ENCODE assay signal across 27 mouse cellular contexts in genomic region chr2:79449371-79449770, GRCm38 (mm10). TPM values are rescaled to one million over a fixed set of nuclear protein-coding genes. Genes with fewer than 3 reads are reported as not detected.
DNase-seq lines count a peak whose midpoint lies in the region; ATAC-seq and TF ChIP-seq lines count a peak whose summit lies in the region.
"Had no signal": no experiment of that assay in that cellular context is flagged by ENCODE, and none has a peak within 500 bp of the region (broad histone marks: within the 10 kb centered on the region; RNA-seq: fewer than 3 reads in every experiment).

No protein-coding gene starts in this region.

- DNase-seq in embryonic facial prominence, embryonic 14.5 days (ENCODE audit: low spot score) = peak; percentile 23
- no peak for DNase-seq in embryonic facial prominence, embryonic 10.5 days (ENCODE audit: low spot score)
- DNase-seq in midbrain, postnatal 0 days (ENCODE audit: low spot score) = peak; percentile 82
- DNase-seq in cerebellum, postnatal 25 days = peak; percentile 69 to 75
- peak; percentile 88 for DNase-seq in retina, postnatal 1 day
- no peak for DNase-seq in B cell, adult 2 months
- DNase-seq: adrenal gland, postnatal 25 days; lung, adult 2 months; lung, postnatal 4 days; right cerebral cortex, adult 18-20 months had no signal

- H3K36me3 ChIP-seq in embryonic facial prominence, embryonic 14.5 days (ENCODE audit: control insufficient read depth, insufficient read depth, low read length) = no peaks in the 10 kb centered on the region
- no peaks in the 10 kb centered on the region for H3K36me3 ChIP-seq in embryonic facial prominence, embryonic 10.5 days (replicated peaks)
- H3K36me3 ChIP-seq in midbrain, postnatal 0 days (ENCODE audit: insufficient read depth, low read length) = no peaks in the 10 kb centered on the region
- H3K36me3 ChIP-seq in midbrain, embryonic 15.5 days (replicated peaks) = no peaks in the 10 kb centered on the region
- H3K36me3 ChIP-seq: embryonic facial prominence, embryonic 15.5 days; heart, embryonic 13.5 days; kidney, embryonic 15.5 days; limb, embryonic 12.5 days; liver, embryonic 12.5 days; midbrain, embryonic 10.5 days had no signal

- H3K4me2 ChIP-seq in embryonic facial prominence, embryonic 14.5 days (ENCODE audit: low read depth, low read length) = no peak overlapping the region
- no peak overlapping the region for H3K4me2 ChIP-seq in midbrain, postnatal 0 days (ENCODE audit: low read depth, low read length, poor library complexity, severe bottlenecking)
- no peak overlapping the region for H3K4me2 ChIP-seq in midbrain, embryonic 15.5 days
- H3K4me2 ChIP-seq: embryonic facial prominence, embryonic 15.5 days; heart, embryonic 13.5 days; kidney, embryonic 15.5 days; limb, embryonic 12.5 days; liver, embryonic 12.5 days had no signal

- no peak overlapping the region for H3K9ac ChIP-seq in embryonic facial prominence, embryonic 14.5 days (ENCODE audit: low read depth, low read length)
- no peak overlapping the region for H3K9ac ChIP-seq in midbrain, postnatal 0 days (replicated peaks; ENCODE audit: low read length, poor library complexity, severe bottlenecking)
- H3K9ac ChIP-seq in midbrain, embryonic 15.5 days = no peak overlapping the region
- H3K9ac ChIP-seq: embryonic facial prominence, embryonic 15.5 days; heart, embryonic 13.5 days; kidney, embryonic 15.5 days; limb, embryonic 12.5 days; liver, embryonic 12.5 days had no signal

- no peaks in the 10 kb centered on the region for H3K9me3 ChIP-seq in embryonic facial prominence, embryonic 14.5 days (ENCODE audit: control insufficient read depth, low read length)
- H3K9me3 ChIP-seq in embryonic facial prominence, embryonic 10.5 days = no peaks in the 10 kb centered on the region
- no peaks in the 10 kb centered on the region for H3K9me3 ChIP-seq in midbrain, postnatal 0 days (ENCODE audit: low read length)
- no peaks in the 10 kb centered on the region for H3K9me3 ChIP-seq in midbrain, embryonic 15.5 days
- H3K9me3 ChIP-seq: embryonic facial prominence, embryonic 15.5 days; heart, embryonic 13.5 days; kidney, embryonic 15.5 days; limb, embryonic 12.5 days; liver, embryonic 12.5 days; midbrain, embryonic 10.5 days had no signal

- no peaks in the 10 kb centered on the region for H3K4me1 ChIP-seq in embryonic facial prominence, embryonic 14.5 days (ENCODE audit: control insufficient read depth, insufficient read depth, low read length)
- peaks cover 7% of the 10 kb centered on the region for H3K4me1 ChIP-seq in embryonic facial prominence, embryonic 10.5 days
- H3K4me1 ChIP-seq in midbrain, postnatal 0 days (ENCODE audit: insufficient read depth, low read length) = no peaks in the 10 kb centered on the region
- H3K4me1 ChIP-seq in midbrain, embryonic 15.5 days = peaks cover 7% of the 10 kb centered on the region; the same call in 1 of the 2 replicates
- H3K4me1 ChIP-seq: liver, embryonic 12.5 days had no signal

- WGBS in embryonic facial prominence, embryonic 14.5 days = 60% methylated on average over 4 of the region's 4 CpGs
- 75% methylated on average over 4 of the region's 4 CpGs for WGBS in embryonic facial prominence, embryonic 10.5 days
- WGBS in midbrain, postnatal 0 days = 72% methylated on average over 4 of the region's 4 CpGs
- WGBS in midbrain, embryonic 15.5 days = 55% methylated on average over 4 of the region's 4 CpGs

- TF ChIP-seq CTCF in midbrain, postnatal 0 days (IDR thresholded peaks at IDR 0.05) = no peak

- H3K4me3 ChIP-seq in embryonic facial prominence, embryonic 14.5 days (ENCODE audit: low read depth, low read length) = no peak overlapping the region
- H3K4me3 ChIP-seq in embryonic facial prominence, embryonic 10.5 days = no peak overlapping the region
- no peak overlapping the region for H3K4me3 ChIP-seq in midbrain, postnatal 0 days (ENCODE audit: low read depth, low read length)
- H3K4me3 ChIP-seq in midbrain, embryonic 15.5 days = no peak overlapping the region
- H3K4me3 ChIP-seq: embryonic facial prominence, embryonic 15.5 days; heart, embryonic 13.5 days; kidney, embryonic 15.5 days; limb, embryonic 12.5 days; liver, embryonic 12.5 days; midbrain, embryonic 10.5 days had no signal

- ATAC-seq in embryonic facial prominence, embryonic 14.5 days (ENCODE audit: low read depth) = no peak
- ATAC-seq in midbrain, postnatal 0 days (ENCODE audit: low FRiP score) = no peak
- ATAC-seq in midbrain, embryonic 15.5 days (replicated peaks) = no peak
- ATAC-seq in inflammation-experienced regulatory T-cells, adult 6 months = no peak
- ATAC-seq: intestine, embryonic 16.5 days; liver, embryonic 12.5 days had no signal

- no peak overlapping the region for H3K27ac ChIP-seq in embryonic facial prominence, embryonic 14.5 days (replicated peaks; ENCODE audit: low read depth, low read length)
- no peak overlapping the region for H3K27ac ChIP-seq in embryonic facial prominence, embryonic 10.5 days (replicated peaks)
- no peak overlapping the region for H3K27ac ChIP-seq in midbrain, postnatal 0 days (ENCODE audit: low read depth, low read length)
- H3K27ac ChIP-seq in midbrain, embryonic 15.5 days = no peak overlapping the region
- H3K27ac ChIP-seq: embryonic facial prominence, embryonic 15.5 days; heart, embryonic 13.5 days; kidney, embryonic 15.5 days; limb, embryonic 12.5 days; liver, embryonic 12.5 days; midbrain, embryonic 10.5 days; stomach, postnatal 0 days had no signal

- peaks cover 18% of the 10 kb centered on the region for H3K27me3 ChIP-seq in embryonic facial prominence, embryonic 14.5 days (replicated peaks; ENCODE audit: control insufficient read depth, insufficient read depth, low read length)
- H3K27me3 ChIP-seq in embryonic facial prominence, embryonic 10.5 days (replicated peaks; ENCODE audit: low read depth, poor library complexity, severe bottlenecking) = peaks cover 38% of the 10 kb centered on the region
- H3K27me3 ChIP-seq in midbrain, postnatal 0 days (ENCODE audit: insufficient read depth, low read length) = peaks cover 5% of the 10 kb centered on the region; the same call in 1 of the 2 replicates
- H3K27me3 ChIP-seq in midbrain, embryonic 15.5 days (replicated peaks) = no peaks in the 10 kb centered on the region
- H3K27me3 ChIP-seq: CH12.LX had no signal

RNA-seq across cellular contexts. Expression of gene Neurod1, which starts 7.2 kb away (rescaled TPM):
- 4.2 and 5.0 TPM in 2 replicates for polyA plus RNA-seq in embryonic facial prominence, embryonic 14.5 days (2014; fragmentation: Nextera tagmentation; extraction: Ambion mirVana)
- 25.1 and 28.7 TPM in 2 replicates for polyA plus RNA-seq in embryonic facial prominence, embryonic 10.5 days (2016; fragmentation: Nextera tagmentation; extraction: Ambion mirVana)
- 3.5 and 16.6 TPM in 2 replicates for total RNA-seq in midbrain, postnatal 0 days (2014; rRNA removed)
- polyA plus RNA-seq in midbrain, postnatal 0 days (2015; fragmentation: Nextera tagmentation; extraction: Ambion mirVana) = 4.1 and 6.2 TPM in 2 replicates
- polyA plus RNA-seq in midbrain, embryonic 15.5 days (2015; fragmentation: Nextera tagmentation; extraction: Ambion mirVana) = 21.0 and 21.4 TPM in 2 replicates
- not detected for polyA plus RNA-seq in inflammation-experienced regulatory T-cells, adult 6 months (2017; shearing (Covaris generic))
- total RNA-seq: adrenal gland, postnatal 25 days; CH12.LX; gastrocnemius, adult 18-20 months; heart, postnatal 25 days; MEL had no signal
- polyA plus RNA-seq: gonadal fat pad, adult 2 months; heart, embryonic 13.5 days; liver, embryonic 12.5 days; lung, adult 2 months; thymus, postnatal 0 days; urinary bladder, adult 2 months had no signal

RNA-seq across cellular contexts. Expression of gene Cerkl, which starts 7.2 kb away (rescaled TPM):
- polyA plus RNA-seq in embryonic facial prominence, embryonic 14.5 days (2014; fragmentation: Nextera tagmentation; extraction: Ambion mirVana) = 0.88 and 1.2 TPM in 2 replicates
- polyA plus RNA-seq in embryonic facial prominence, embryonic 10.5 days (2016; fragmentation: Nextera tagmentation; extraction: Ambion mirVana) = 4.5 and 5.2 TPM in 2 replicates
- total RNA-seq in midbrain, postnatal 0 days (2014; rRNA removed) = 0.11 and 0.47 TPM in 2 replicates
- 0.72 and 1.5 TPM in 2 replicates for polyA plus RNA-seq in midbrain, postnatal 0 days (2015; fragmentation: Nextera tagmentation; extraction: Ambion mirVana)
- polyA plus RNA-seq in midbrain, embryonic 15.5 days (2015; fragmentation: Nextera tagmentation; extraction: Ambion mirVana) = 0.80 and 1.1 TPM in 2 replicates
- polyA plus RNA-seq in inflammation-experienced regulatory T-cells, adult 6 months (2017; shearing (Covaris generic)) = 10 to 100 TPM; 30.4 to 52.7 (median 42.5) TPM

Comparison
In these comparisons a context has a peak if more than half of its experiments do, and no peak if none do; other contexts are left out.
1. DNase-seq: peak in embryonic facial prominence, embryonic 14.5 days (single experiment), midbrain, postnatal 0 days (single experiment), cerebellum, postnatal 25 days (2 of 2) and retina, postnatal 1 day (single experiment); none in embryonic facial prominence, embryonic 10.5 days (single experiment) and B cell, adult 2 months (0 of 2).